Mouse (Mus musculus): ENCODE results near the gene Fam217a.
"Not testable (repeated sequence)": the region's sequence is repeated elsewhere in the genome, so short reads cannot be mapped to it uniquely, and the experiment has no call there.

The Fam217a gene

GRCm38 (mm10) chr13:34873801-34874681 lies 50.1 kb downstream of the Fam217a start:
- peak; percentile 96 for DNase-seq

- DNase-seq, result peak; percentile 51
Observed at GRCm38 (mm10) chr13:34864420-34865169, 59.5 kb downstream of the Fam217a start.

GRCm38 (mm10) chr13:34861166-34861565 lies 62.9 kb downstream of the Fam217a start:
- DNase-seq, result not testable (repeated sequence)

Data from kidney, postnatal 10 days (tissue).